Mouse (Mus musculus) stomach, postnatal 0 days (tissue): Measurements from ENCODE around the gene Rnase4.

ENCODE experiments used
- CTCF ChIP-seq: IDR thresholded peaks from 2 replicates; pipeline ENCODE4 v1.5.1; 2016; ENCODE audit warnings: antibody characterized with exemption, low read depth, mild to moderate bottlenecking, moderate library complexity
- EP300 ChIP-seq: optimal IDR thresholded peaks from 2 replicates; pipeline ENCODE3; 2016; ENCODE audit warnings: antibody characterized with exemption

- no peak for TF ChIP-seq CTCF
- TF ChIP-seq EP300 = no peak
Measured at GRCm38 (mm10) chr14:51094096-51094875, 3.4 kb downstream of the Rnase4 start.
